27 mouse cellular contexts compared by ENCODE assay signal in genomic region chr9:122038631-122039030, GRCm38 (mm10).
"Had no signal": no experiment of that assay in that cellular context is flagged by ENCODE, and none has a peak within 500 bp of the region (broad histone marks: within the 10 kb centered on the region; RNA-seq: fewer than 3 reads in every experiment).

No protein-coding gene starts in this region.

- H3K4me1 ChIP-seq: embryonic facial prominence, embryonic 12.5 days; embryonic facial prominence, embryonic 13.5 days; embryonic facial prominence, embryonic 15.5 days had no signal

- H3K4me2 ChIP-seq: embryonic facial prominence, embryonic 12.5 days; embryonic facial prominence, embryonic 13.5 days; embryonic facial prominence, embryonic 15.5 days; forebrain, embryonic 12.5 days; forebrain, embryonic 13.5 days; forebrain, embryonic 15.5 days had no signal

- H3K27me3 ChIP-seq: embryonic facial prominence, embryonic 12.5 days; embryonic facial prominence, embryonic 13.5 days; embryonic facial prominence, embryonic 15.5 days; forebrain, embryonic 12.5 days; forebrain, embryonic 13.5 days; forebrain, embryonic 15.5 days had no signal

- H3K4me3 ChIP-seq: embryonic facial prominence, embryonic 10.5 days; embryonic facial prominence, embryonic 12.5 days; embryonic facial prominence, embryonic 13.5 days; embryonic facial prominence, embryonic 15.5 days; erythroblast, embryonic 14.5 days; forebrain, embryonic 10.5 days; forebrain, embryonic 12.5 days; forebrain, embryonic 13.5 days; forebrain, embryonic 15.5 days; gastrocnemius, adult 2 months; heart, adult 2 months had no signal

- H3K9ac ChIP-seq: embryonic facial prominence, embryonic 12.5 days; embryonic facial prominence, embryonic 13.5 days; embryonic facial prominence, embryonic 15.5 days; forebrain, embryonic 12.5 days; forebrain, embryonic 13.5 days; forebrain, embryonic 15.5 days; forebrain, postnatal 0 days had no signal

- H3K9me3 ChIP-seq: embryonic facial prominence, embryonic 10.5 days; embryonic facial prominence, embryonic 12.5 days; embryonic facial prominence, embryonic 13.5 days; embryonic facial prominence, embryonic 15.5 days; forebrain, embryonic 10.5 days; forebrain, embryonic 12.5 days; forebrain, embryonic 13.5 days; forebrain, embryonic 15.5 days had no signal

- ATAC-seq: forebrain, embryonic 13.5 days; forebrain, embryonic 14.5 days; forebrain, embryonic 15.5 days; forebrain, embryonic 16.5 days; forebrain, postnatal 0 days had no signal

- H3K27ac ChIP-seq: embryonic facial prominence, embryonic 10.5 days; embryonic facial prominence, embryonic 12.5 days; embryonic facial prominence, embryonic 13.5 days; embryonic facial prominence, embryonic 15.5 days; forebrain, embryonic 10.5 days; forebrain, embryonic 12.5 days; forebrain, embryonic 13.5 days; forebrain, embryonic 15.5 days had no signal

- H3K36me3 ChIP-seq: embryonic facial prominence, embryonic 10.5 days; embryonic facial prominence, embryonic 12.5 days; embryonic facial prominence, embryonic 13.5 days; embryonic facial prominence, embryonic 15.5 days; forebrain, embryonic 10.5 days; forebrain, embryonic 12.5 days; forebrain, embryonic 15.5 days had no signal

- DNase-seq: cerebellum, adult 8-10 months; cerebellum, adult 9-10 months; cerebellum, adult 9-11 months; cerebellum, postnatal 10 days; cerebellum, postnatal 25 days; cerebellum, postnatal 36 days; embryo, embryonic 11 days; forebrain, postnatal 0 days; gastrocnemius, adult 2 months; gastrocnemius, postnatal 10 days; gastrocnemius, postnatal 14 days; gastrocnemius, postnatal 25 days; gastrocnemius, postnatal 36 days; heart, adult 11 months; heart, adult 18-20 months; heart, adult 2 months had no signal
